In the genomic region with DNA sequence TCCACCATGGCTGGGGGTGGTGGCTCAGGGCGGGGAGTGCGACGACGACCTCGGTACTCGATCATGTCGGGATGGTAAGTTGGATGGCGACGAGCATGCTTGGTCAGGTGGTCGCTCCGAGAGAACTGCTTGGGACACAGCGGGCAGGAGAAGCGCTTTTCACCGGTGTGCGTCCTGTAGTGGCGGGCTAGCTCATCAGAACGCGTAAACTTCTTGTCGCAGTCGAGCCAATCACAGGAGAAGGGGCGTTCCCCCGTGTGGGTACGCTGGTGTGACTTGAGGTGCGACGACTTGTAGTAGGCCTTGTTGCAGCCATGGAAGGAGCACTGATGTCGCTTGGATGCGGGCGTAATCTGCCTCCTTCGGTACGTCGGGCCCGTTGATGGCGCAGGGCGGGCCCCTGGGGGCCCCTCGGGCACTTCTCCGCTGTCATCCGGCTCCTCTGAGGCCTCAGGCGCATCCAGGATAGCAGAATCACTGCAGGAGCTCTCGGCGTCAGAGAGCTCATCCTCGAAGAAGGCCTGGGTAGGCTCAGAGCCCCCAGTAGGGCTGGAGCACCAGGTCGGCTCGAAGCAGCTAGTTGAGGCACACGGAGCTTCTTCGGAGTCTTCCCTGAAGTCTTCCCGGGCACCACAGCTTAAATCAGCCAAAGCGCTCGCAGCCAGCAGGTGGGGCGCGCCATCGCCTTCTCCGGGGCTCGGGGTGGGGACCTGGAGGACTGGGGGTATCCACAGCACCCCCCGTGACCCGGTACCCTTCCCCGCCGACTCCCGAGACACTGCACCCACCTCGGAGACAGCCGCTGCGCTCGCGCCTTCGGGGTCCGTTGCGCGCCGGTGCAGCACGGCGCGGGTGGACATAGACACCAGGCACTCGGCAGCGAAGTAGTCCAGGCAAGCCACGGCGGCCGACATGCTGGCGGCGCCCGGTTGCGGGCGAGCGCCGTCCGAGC, we compare ENCODE assay signal across 9 mouse cellular contexts. TPM values are rescaled to one million over a fixed set of nuclear protein-coding genes. Genes with fewer than 3 reads are reported as not detected.
DNase-seq lines count a peak whose midpoint lies in the region; ATAC-seq lines count a peak whose summit lies in the region.
"Had no signal": no experiment of that assay in that cellular context is flagged by ENCODE, and none has a peak within 500 bp of the region (broad histone marks: within the 10 kb centered on the region; RNA-seq: fewer than 3 reads in every experiment).

No protein-coding gene starts in this region.

- H3K27ac ChIP-seq in heart, embryonic 15.5 days, result no peak overlapping the region
- H3K27ac ChIP-seq in midbrain, embryonic 15.5 days, result no peak overlapping the region

- ATAC-seq in heart, embryonic 15.5 days (replicated peaks; ENCODE audit: insufficient number of reproducible peaks, insufficient read depth, low FRiP score, low read depth), result no peak
- 0 out of 2 replicates have a peak, but pooled peaks have one; percentile 45 for ATAC-seq in midbrain, embryonic 15.5 days (replicated peaks)
- no peak for ATAC-seq in megakaryocyte progenitor cell, adult 5-6 weeks (replicated peaks; ENCODE audit: poor library complexity)

- H3K4me1 ChIP-seq in heart, embryonic 15.5 days (replicated peaks), result peaks cover 10% of the 10 kb centered on the region
- H3K4me1 ChIP-seq in midbrain, embryonic 15.5 days, result 0 out of 2 replicates have a peak, but pooled peaks cover 4% of the 10 kb centered on the region

- peak overlapping the region; percentile 69 for H3K4me3 ChIP-seq in heart, embryonic 15.5 days
- peak overlapping the region; percentile 42 for H3K4me3 ChIP-seq in midbrain, embryonic 15.5 days

- DNase-seq in cerebellum, postnatal 25 days, result peak; percentile 24 to 54
- DNase-seq in cerebellum, adult 9-10 months, result no peak
- DNase-seq in urinary bladder, postnatal 14 days (ENCODE audit: low spot score), result peak; percentile 31
- DNase-seq in urinary bladder, postnatal 4 days (ENCODE audit: low spot score in 2 of 2), result no peak
- DNase-seq in kidney, postnatal 4 days, result peak; percentile 66 to 68

- H3K27me3 ChIP-seq in heart, embryonic 15.5 days, result peaks cover 47% of the 10 kb centered on the region
- H3K27me3 ChIP-seq in midbrain, embryonic 15.5 days (replicated peaks), result peaks cover 65% of the 10 kb centered on the region

- H3K9me3 ChIP-seq in heart, embryonic 15.5 days (replicated peaks), result peaks cover 26% of the 10 kb centered on the region
- peaks cover 32% of the 10 kb centered on the region for H3K9me3 ChIP-seq in midbrain, embryonic 15.5 days

- H3K4me2 ChIP-seq in heart, embryonic 15.5 days, result peak overlapping the region; percentile 85
- peak overlapping the region; percentile 48 for H3K4me2 ChIP-seq in midbrain, embryonic 15.5 days

- 5% methylated on average over 84 of the region's 84 CpGs for WGBS in heart, embryonic 15.5 days
- WGBS in midbrain, embryonic 15.5 days, result 2% methylated on average over 84 of the region's 84 CpGs

- peak overlapping the region; percentile 20; the same call in 1 of the 2 replicates for H3K9ac ChIP-seq in heart, embryonic 15.5 days
- no peak overlapping the region for H3K9ac ChIP-seq in midbrain, embryonic 15.5 days

- H3K36me3 ChIP-seq in heart, embryonic 15.5 days, result peaks cover 9% of the 10 kb centered on the region; the same call in 1 of the 2 replicates
- 0 out of 2 replicates have a peak, but pooled peaks cover 2% of the 10 kb centered on the region for H3K36me3 ChIP-seq in midbrain, embryonic 15.5 days (replicated peaks)

RNA-seq across cellular contexts. Expression of a gene that starts 0.8 kb away (rescaled TPM):
- polyA plus RNA-seq in heart, embryonic 15.5 days (2015; fragmentation: Nextera tagmentation; extraction: Ambion mirVana), result 1.8 and 2.7 TPM in 2 replicates
- 0.09 and 0.12 TPM in 2 replicates for polyA plus RNA-seq in midbrain, embryonic 15.5 days (2015; fragmentation: Nextera tagmentation; extraction: Ambion mirVana)
- total RNA-seq in megakaryocyte progenitor cell, adult 5-6 weeks (2015), result not detected in 2 replicates
- 0.04 TPM in 1 of 2 replicates, not detected in the other for total RNA-seq in megakaryocyte progenitor cell, adult 5-6 weeks (2017)
- total RNA-seq: neutrophil, adult 5-6 weeks had no signal

RNA-seq across cellular contexts. Expression of a gene that starts 42.7 kb away (rescaled TPM):
- 0.21 and 0.30 TPM in 2 replicates for polyA plus RNA-seq in heart, embryonic 15.5 days (2015; fragmentation: Nextera tagmentation; extraction: Ambion mirVana)
- 0.19 TPM in 1 of 2 replicates, not detected in the other for polyA plus RNA-seq in midbrain, embryonic 15.5 days (2015; fragmentation: Nextera tagmentation; extraction: Ambion mirVana)
- 0.42 TPM in 1 of 2 replicates, not detected in the other for total RNA-seq in megakaryocyte progenitor cell, adult 5-6 weeks (2015)
- total RNA-seq in megakaryocyte progenitor cell, adult 5-6 weeks (2017), result not detected in 2 replicates
- total RNA-seq: neutrophil, adult 5-6 weeks had no signal

Comparison
In these comparisons a context has a peak if more than half of its experiments do, and no peak if none do; other contexts are left out.
1. DNase-seq: peak in cerebellum, postnatal 25 days (2 of 2), urinary bladder, postnatal 14 days (single experiment) and kidney, postnatal 4 days (2 of 2); none in cerebellum, adult 9-10 months (single experiment) and urinary bladder, postnatal 4 days (0 of 2).